Mouse (Mus musculus): ENCODE results near the gene Ttbk1. TPM values are rescaled to one million over a fixed set of nuclear protein-coding genes. Genes with fewer than 3 reads are reported as not detected.
A peak's percentile ranks its signal among the peaks of the same experiment; 100 is the strongest.

Gene Ttbk1
- polyA plus RNA-seq, 1 experiment from 2014 or later, result 5.0 TPM

DNA sequence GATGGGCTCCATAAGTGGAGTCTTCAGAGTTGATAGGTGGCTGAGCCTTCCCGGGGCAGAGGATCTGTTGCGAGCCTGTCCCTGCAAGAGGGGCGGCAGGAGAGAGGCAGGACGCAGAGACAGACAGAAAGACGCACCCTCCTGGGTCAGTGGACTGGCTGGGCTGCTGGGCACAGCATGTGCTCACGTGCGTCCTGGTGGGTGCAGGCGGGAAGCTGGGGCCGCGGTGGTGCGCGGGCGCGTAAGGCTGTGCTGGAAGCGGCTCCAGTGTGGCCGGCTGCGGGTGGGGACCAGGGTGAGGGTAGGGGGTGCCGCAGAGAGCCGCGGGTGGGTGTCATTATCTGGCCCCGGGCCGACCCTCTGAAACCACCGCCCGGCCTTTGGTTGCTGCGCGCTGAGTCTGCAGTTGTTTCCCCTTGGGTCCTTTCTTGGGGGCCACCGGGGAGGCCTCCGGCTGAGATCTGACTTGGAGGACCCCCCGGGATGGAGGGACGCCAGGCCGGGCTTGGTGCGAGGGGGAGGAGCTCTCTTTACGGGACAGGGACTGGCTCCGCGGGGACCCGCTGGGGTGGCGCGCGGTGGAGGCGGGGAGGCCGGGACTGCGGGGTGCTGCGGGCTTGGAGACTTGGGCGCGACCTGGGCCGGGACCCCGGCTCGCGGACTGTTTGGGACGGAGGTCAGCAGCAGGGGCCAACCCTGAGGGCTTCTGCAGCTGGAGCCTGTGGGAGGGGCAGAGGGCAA, 42.5 kb downstream of the Ttbk1 start:
- no peak for ATAC-seq
- H3K27me3 ChIP-seq, result peaks cover 54% of the 10 kb centered on the region
- no peak overlapping the region for H3K27ac ChIP-seq
- no peaks in the 10 kb centered on the region for H3K9me3 ChIP-seq
- H3K4me1 ChIP-seq (replicated peaks), result peaks cover 19% of the 10 kb centered on the region
- peak overlapping the region; percentile 38 for H3K4me2 ChIP-seq (replicated peaks)
- no peak overlapping the region; the same call in 1 of the 2 replicates for H3K4me3 ChIP-seq (replicated peaks)
- 2% methylated on average over 49 of the region's 50 CpGs for WGBS
- H3K36me3 ChIP-seq, result peaks cover 19% of the 10 kb centered on the region
- 0 out of 2 replicates have a peak overlapping the region, but pooled peaks have one; percentile 36 for H3K9ac ChIP-seq (replicated peaks)

DNA sequence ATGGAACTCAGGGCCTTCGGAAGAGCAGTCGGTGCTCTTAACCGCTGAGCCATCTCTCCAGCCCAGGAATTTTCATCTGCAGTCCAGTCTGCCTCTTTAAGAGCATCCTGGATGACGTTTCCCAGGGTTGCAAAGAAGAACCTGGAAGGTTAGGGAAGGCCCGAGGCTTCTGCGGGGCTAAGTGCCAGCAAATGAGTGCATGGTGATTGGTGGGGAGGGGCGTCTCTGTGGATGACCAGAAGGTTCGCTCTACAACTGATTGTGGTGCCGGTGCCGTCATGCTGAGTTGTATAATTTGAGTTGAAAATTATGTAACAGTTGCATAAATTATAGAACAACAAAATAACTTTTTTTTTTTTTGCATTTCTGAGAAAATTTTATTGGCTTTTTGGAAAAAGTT, 48.3 kb downstream of the Ttbk1 start:
- WGBS, result 94% methylated on average over 10 of the region's 10 CpGs

GRCm38 (mm10) chr17:46438298-46438873, 49.1 kb downstream of the Ttbk1 start, which contains the start of gene Slc22a7:
Gene Slc22a7, minus strand, starts transcription at chr17:46438457.
- Histone ChIP-seq H3K9ac (replicated peaks) (no peak within 1 kb of the TSS), H3K27ac (no peak within 1 kb of the TSS), H3K9me3 (no peaks in the 10 kb centered on the region), H3K4me1 (replicated peaks) (peaks cover 26% of the 10 kb centered on the region), H3K27me3 (peaks cover 26% of the 10 kb centered on the region), H3K36me3 (no peaks in the 10 kb centered on the region), H3K4me3 (replicated peaks) (no peak within 1 kb of the TSS), H3K4me2 (replicated peaks) (no peak within 1 kb of the TSS)
- no peak for ATAC-seq
- WGBS, result 80% methylated on average over 4 of the region's 4 CpGs

More for the DNA sequence above, 48.3 kb downstream of the Ttbk1 start:
- no peak for ATAC-seq
- Histone ChIP-seq H3K36me3 (0 out of 2 replicates have a peak, but pooled peaks cover 5% of the 10 kb centered on the region), H3K27ac (no peak overlapping the region), H3K4me3 (replicated peaks) (no peak overlapping the region), H3K27me3 (peaks cover 29% of the 10 kb centered on the region), H3K9me3 (no peaks in the 10 kb centered on the region), H3K4me2 (replicated peaks) (no peak overlapping the region), H3K9ac (replicated peaks) (no peak overlapping the region), H3K4me1 (replicated peaks) (peaks cover 20% of the 10 kb centered on the region)

GRCm38 (mm10) chr17:46436672-46437366, 50.7 kb downstream of the Ttbk1 start:
- peak; percentile 81 for ATAC-seq
- WGBS, result 31% methylated on average over 23 of the region's 23 CpGs
- H3K27ac ChIP-seq, result no peak overlapping the region

GRCm38 (mm10) chr17:46433627-46434026, 53.8 kb downstream of the Ttbk1 start:
- Histone ChIP-seq H3K36me3 (no peaks in the 10 kb centered on the region), H3K4me3 (replicated peaks) (peak overlapping the region; percentile 16; the same call in 1 of the 2 replicates), H3K4me2 (replicated peaks) (peak overlapping the region; percentile 45), H3K27me3 (peaks cover 12% of the 10 kb centered on the region; the same call in 1 of the 2 replicates), H3K9ac (replicated peaks) (0 out of 2 replicates have a peak overlapping the region, but pooled peaks have one; percentile 6), H3K9me3 (no peaks in the 10 kb centered on the region), H3K27ac (no peak overlapping the region), H3K4me1 (replicated peaks) (peaks cover 18% of the 10 kb centered on the region)
- WGBS, result 2% methylated on average over 17 of the region's 17 CpGs
- ATAC-seq, result 0 out of 2 replicates have a peak, but pooled peaks have one; percentile 21

More at GRCm38 (mm10) chr17:46436672-46437366, 50.7 kb downstream of the Ttbk1 start:
- Histone ChIP-seq H3K4me2 (replicated peaks) (no peak overlapping the region), H3K9me3 (no peaks in the 10 kb centered on the region), H3K9ac (replicated peaks) (no peak overlapping the region; the same call in 1 of the 2 replicates), H3K4me1 (replicated peaks) (peaks cover 15% of the 10 kb centered on the region), H3K27me3 (peaks cover 12% of the 10 kb centered on the region; the same call in 1 of the 2 replicates), H3K4me3 (replicated peaks) (no peak overlapping the region), H3K36me3 (no peaks in the 10 kb centered on the region)

GRCm38 (mm10) chr17:46428761-46429414, 58.6 kb downstream of the Ttbk1 start, which contains the start of gene Crip3:
Gene Crip3, plus strand, starts transcription at chr17:46428926.
- peak; percentile 37; the same call in 1 of the 2 replicates for ATAC-seq
- 13% methylated on average over 18 of the region's 18 CpGs for WGBS
- H3K27me3 ChIP-seq, result 0 out of 2 replicates have a peak, but pooled peaks cover 8% of the 10 kb centered on the region
- no peak within 1 kb of the TSS for H3K9ac ChIP-seq (replicated peaks)
- H3K4me1 ChIP-seq (replicated peaks), result peaks cover 7% of the 10 kb centered on the region; the same call in 1 of the 2 replicates
- no peak within 1 kb of the TSS for H3K4me3 ChIP-seq (replicated peaks)
- peaks cover 4% of the 10 kb centered on the region; the same call in 1 of the 2 replicates for H3K36me3 ChIP-seq
- H3K27ac ChIP-seq, result no peak within 1 kb of the TSS
- H3K9me3 ChIP-seq, result no peaks in the 10 kb centered on the region
- peak within 1 kb of the TSS; percentile 42 for H3K4me2 ChIP-seq (replicated peaks)

DNA sequence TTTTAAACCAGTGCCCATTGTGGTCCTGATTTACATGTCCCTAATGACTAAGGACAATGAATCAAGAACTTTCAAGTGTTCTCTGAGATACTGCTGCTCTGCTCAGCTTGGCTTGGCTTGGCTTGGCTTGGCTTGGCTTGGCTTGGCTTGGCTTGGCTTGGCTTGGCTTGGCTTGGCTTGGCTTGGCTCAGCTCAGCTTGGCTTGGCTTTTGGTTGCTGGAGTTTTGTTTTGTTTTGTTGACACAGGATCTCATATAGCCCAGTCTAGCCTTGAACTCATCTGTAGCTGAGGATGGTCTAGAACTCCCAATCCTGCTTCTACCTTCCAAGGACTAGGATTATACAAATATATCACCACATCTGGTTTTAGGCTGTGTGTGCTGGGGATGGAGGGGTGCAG, 61.0 kb downstream of the Ttbk1 start:
- Histone ChIP-seq H3K9me3 (no peaks in the 10 kb centered on the region), H3K4me2 (replicated peaks) (no peak overlapping the region), H3K9ac (replicated peaks) (no peak overlapping the region), H3K27me3 (0 out of 2 replicates have a peak, but pooled peaks cover 3% of the 10 kb centered on the region), H3K36me3 (peaks cover 4% of the 10 kb centered on the region; the same call in 1 of the 2 replicates), H3K4me1 (replicated peaks) (0 out of 2 replicates have a peak, but pooled peaks cover 3% of the 10 kb centered on the region), H3K27ac (no peak overlapping the region), H3K4me3 (replicated peaks) (no peak overlapping the region)
- ATAC-seq, result no peak

DNA sequence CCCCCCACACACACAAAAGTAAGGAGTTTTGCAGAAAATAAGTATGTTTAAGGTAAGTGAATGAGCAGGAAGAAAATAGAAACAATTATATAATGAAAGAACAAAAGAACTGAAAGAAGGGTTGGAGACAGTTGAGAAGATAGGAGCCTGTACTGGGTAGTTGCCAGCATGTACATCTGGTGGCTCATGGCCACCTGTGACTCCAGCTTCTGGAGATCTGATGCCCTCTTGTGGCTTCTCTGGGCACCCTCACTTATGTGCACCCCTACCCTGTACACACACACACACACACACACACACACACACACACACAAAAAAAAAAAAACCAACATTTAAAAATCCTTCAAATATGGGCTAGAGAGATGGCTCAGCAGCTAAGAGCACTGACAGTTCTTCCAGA, 67.8 kb downstream of the Ttbk1 start:
- H3K9me3 ChIP-seq, result no peaks in the 10 kb centered on the region
- ATAC-seq, result no peak
- H3K27ac ChIP-seq, result no peak overlapping the region
- H3K9ac ChIP-seq (replicated peaks), result no peak overlapping the region
- H3K4me1 ChIP-seq (replicated peaks), result no peaks in the 10 kb centered on the region
- H3K36me3 ChIP-seq, result peaks cover 12% of the 10 kb centered on the region
- H3K4me3 ChIP-seq (replicated peaks), result no peak overlapping the region
- H3K4me2 ChIP-seq (replicated peaks), result no peak overlapping the region
- H3K27me3 ChIP-seq, result no peaks in the 10 kb centered on the region

GRCm38 (mm10) chr17:46418628-46419027, 68.8 kb downstream of the Ttbk1 start:
- Histone ChIP-seq H3K4me2 (replicated peaks) (no peak overlapping the region), H3K4me3 (replicated peaks) (no peak overlapping the region), H3K4me1 (replicated peaks) (no peaks in the 10 kb centered on the region), H3K27ac (no peak overlapping the region), H3K9me3 (no peaks in the 10 kb centered on the region), H3K27me3 (no peaks in the 10 kb centered on the region), H3K36me3 (peaks cover 19% of the 10 kb centered on the region), H3K9ac (replicated peaks) (0 out of 2 replicates have a peak overlapping the region, but pooled peaks have one; percentile 29)
- WGBS, result 69% methylated on average over 5 of the region's 5 CpGs
- ATAC-seq, result no peak

- Histone ChIP-seq H3K36me3 (peaks cover 75% of the 10 kb centered on the region), H3K9ac (replicated peaks) (no peak overlapping the region), H3K27me3 (no peaks in the 10 kb centered on the region), H3K4me1 (replicated peaks) (no peaks in the 10 kb centered on the region), H3K27ac (no peak overlapping the region), H3K4me3 (replicated peaks) (no peak overlapping the region), H3K9me3 (no peaks in the 10 kb centered on the region), H3K4me2 (replicated peaks) (no peak overlapping the region)
- 29% methylated on average over 3 of the region's 3 CpGs for WGBS
- ATAC-seq, result no peak
These were observed 79.0 kb downstream of the Ttbk1 start for GRCm38 (mm10) chr17:46408478-46408877.

GRCm38 (mm10) chr17:46394631-46395030, 92.8 kb downstream of the Ttbk1 start:
- H3K9ac ChIP-seq (replicated peaks), result no peak overlapping the region
- H3K4me2 ChIP-seq (replicated peaks), result no peak overlapping the region
- H3K4me3 ChIP-seq (replicated peaks), result no peak overlapping the region
- no peak for ATAC-seq
- 84% methylated on average over 1 of the region's 1 CpGs for WGBS
- no peaks in the 10 kb centered on the region for H3K27me3 ChIP-seq
- H3K36me3 ChIP-seq, result peaks cover 61% of the 10 kb centered on the region
- H3K4me1 ChIP-seq (replicated peaks), result no peaks in the 10 kb centered on the region
- no peaks in the 10 kb centered on the region for H3K9me3 ChIP-seq
- H3K27ac ChIP-seq, result no peak overlapping the region
